Mouse (Mus musculus) CH12.LX (cell line): ENCODE measurements at regions not wholly inside any gene's neighbourhood (a gene's known extent, or its start where the extent isn't known, plus 50 kb on each side); places are given as distances from the start of the nearest gene placed in this dataset.

Experiments
- DNase-seq: peaks from one replicate; pipeline ENCODE4 v3.0.0-alpha.2; 2013; ENCODE audit errors: extremely low read depth
- H3K27ac ChIP-seq: 2 replicates; pipeline ENCODE4 v1.5.1; 2012; ENCODE audit warnings: low read depth, mild to moderate bottlenecking, control low read depth, moderate library complexity; ENCODE audit not compliant: insufficient read depth
- H3K27me3 ChIP-seq: replicated peaks from 2 replicates; pipeline ENCODE3; 2012; ENCODE audit warnings: inconsistent platforms
- H3K36me3 ChIP-seq, 2 experiments: replicated peaks in 1 of 2; 2 replicates each; pipeline versions ENCODE3 to v1.6.1; 2012; ENCODE audit warnings: inconsistent platforms in 1 of 2, low read length in 1 of 2, mild to moderate bottlenecking in 1 of 2, mixed read lengths in 1 of 2, moderate library complexity in 1 of 2; ENCODE audit not compliant: control insufficient read depth in 1 of 2, insufficient read depth in 1 of 2
- H3K4me1 ChIP-seq, 2 experiments: 2 replicates each; pipeline ENCODE4 v1.6.1; 2012; ENCODE audit warnings: inconsistent platforms in 1 of 2, moderate library complexity in 1 of 2; ENCODE audit not compliant: insufficient read depth in 2 of 2, control insufficient read depth in 1 of 2
- H3K4me2 ChIP-seq: 2 replicates; pipeline ENCODE4 v1.6.1; 2012; ENCODE audit warnings: low read depth, mild to moderate bottlenecking, control low read depth; ENCODE audit not compliant: poor library complexity, insufficient read depth, severe bottlenecking
- H3K4me3 ChIP-seq, 3 experiments: fragments of 150-350 bp in 1 of 3; sonication (generic) in 1 of 3; replicated peaks in 1 of 3; 2 replicates each; pipeline versions ENCODE3 to v1.5.1; 2011 to 2012; ENCODE audit warnings: low read depth in 2 of 3, low read length in 2 of 3, mild to moderate bottlenecking in 2 of 3, moderate library complexity in 2 of 3, control low read depth in 1 of 3, improper control_type of control experiment in 1 of 3, inconsistent platforms in 1 of 3, mixed read lengths in 1 of 3; ENCODE audit not compliant: poor library complexity in 1 of 3
- H3K79me2 ChIP-seq: replicated peaks from 2 replicates; pipeline ENCODE4 v1.6.1; 2012; ENCODE audit warnings: mild to moderate bottlenecking, moderate library complexity; ENCODE audit not compliant: control insufficient read depth, poor library complexity, insufficient read depth, severe bottlenecking; ENCODE audit errors: extremely low read depth
- H3K9ac ChIP-seq: 2 replicates; pipeline ENCODE4 v1.6.1; 2012; ENCODE audit warnings: low read depth, mild to moderate bottlenecking, control low read depth, moderate library complexity; ENCODE audit not compliant: insufficient read depth
- H3K9me3 ChIP-seq: replicated peaks from 2 replicates; pipeline ENCODE3; 2012; ENCODE audit warnings: low read length, inconsistent platforms, mixed read lengths
- BHLHE40 ChIP-seq: IDR thresholded peaks from 2 replicates; pipeline ENCODE4 v1.6.1; 2011; ENCODE audit warnings: mild to moderate bottlenecking, low read depth, low read length, improper control_type of control experiment
- CHD2 ChIP-seq: IDR thresholded peaks from 2 replicates; pipeline ENCODE4 v1.6.1; 2011; ENCODE audit warnings: low read length, improper control_type of control experiment
- CTCF ChIP-seq, 2 experiments: IDR thresholded peaks in 1 of 2; conservative IDR thresholded peaks in 1 of 2; 2 replicates each; pipeline ENCODE4 v1.5.1; 2011 to 2012; ENCODE audit warnings: low read depth in 2 of 2, low read length in 2 of 2, improper control_type of control experiment in 1 of 2, inconsistent platforms in 1 of 2, mild to moderate bottlenecking in 1 of 2, moderate library complexity in 1 of 2
- ELF1 ChIP-seq: IDR thresholded peaks from 2 replicates; pipeline ENCODE4 v1.6.1; 2014; ENCODE audit warnings: low read depth, mild to moderate bottlenecking, inconsistent platforms, low read length, improper control_type of control experiment
- ETS1 ChIP-seq: conservative IDR thresholded peaks from 2 replicates; pipeline ENCODE4 v1.6.1; 2012; ENCODE audit warnings: low read depth, mild to moderate bottlenecking, inconsistent platforms, low read length, improper control_type of control experiment, moderate library complexity
- HCFC1 ChIP-seq: IDR thresholded peaks from 2 replicates; pipeline ENCODE4 v1.6.1; 2012; ENCODE audit warnings: low read depth, mild to moderate bottlenecking, inconsistent platforms, low read length, improper control_type of control experiment
- JUND ChIP-seq: conservative IDR thresholded peaks from 2 replicates; pipeline ENCODE4 v1.6.1; 2011; ENCODE audit warnings: low read depth, low read length, improper control_type of control experiment
- MAFK ChIP-seq: IDR thresholded peaks from 2 replicates; pipeline ENCODE4 v1.6.1; 2011; ENCODE audit warnings: low read length, improper control_type of control experiment; ENCODE audit not compliant: insufficient replicate concordance
- MAX ChIP-seq: IDR thresholded peaks from 2 replicates; pipeline ENCODE4 v1.6.1; 2011; ENCODE audit warnings: low read length, improper control_type of control experiment
- MEF2A ChIP-seq: IDR thresholded peaks from 2 replicates; pipeline ENCODE4 v1.6.1; 2014; ENCODE audit warnings: low read depth, mild to moderate bottlenecking, inconsistent platforms, low read length, improper control_type of control experiment, borderline replicate concordance
- MXI1 ChIP-seq: IDR thresholded peaks from 2 replicates; pipeline ENCODE4 v1.6.1; 2011; ENCODE audit warnings: mild to moderate bottlenecking, low read depth, low read length, improper control_type of control experiment
- MYC ChIP-seq: IDR thresholded peaks from 2 replicates; pipeline ENCODE4 v1.6.1; 2011; ENCODE audit warnings: low read depth, mild to moderate bottlenecking, improper control_type of control experiment, low read length
- NRF1 ChIP-seq: IDR thresholded peaks from 2 replicates; pipeline ENCODE4 v1.6.1; 2014; ENCODE audit warnings: low read depth, mild to moderate bottlenecking, inconsistent platforms, low read length, improper control_type of control experiment, moderate library complexity
- PAX5 ChIP-seq: IDR thresholded peaks from 2 replicates; pipeline ENCODE4 v1.6.1; 2012; ENCODE audit warnings: low read length, inconsistent platforms, mixed read lengths
- POLR2A ChIP-seq: IDR thresholded peaks from 2 replicates; pipeline ENCODE4 v1.6.1; 2011; ENCODE audit warnings: low read depth, mild to moderate bottlenecking, improper control_type of control experiment, low read length
- POLR2AphosphoS2 ChIP-seq: IDR thresholded peaks from 2 replicates; pipeline ENCODE4 v1.6.1; 2011; ENCODE audit warnings: low read depth, low read length, improper control_type of control experiment
- RCOR1 ChIP-seq: conservative IDR thresholded peaks from 2 replicates; pipeline ENCODE4 v1.6.1; 2012; ENCODE audit warnings: low read depth, mild to moderate bottlenecking, inconsistent platforms, low read length, improper control_type of control experiment
- SIN3A ChIP-seq: IDR thresholded peaks from 2 replicates; pipeline ENCODE4 v1.6.1; 2012; ENCODE audit warnings: low read length, improper control_type of control experiment, inconsistent platforms
- SMC3 ChIP-seq: IDR thresholded peaks from 2 replicates; pipeline ENCODE4 v1.6.1; 2011; ENCODE audit warnings: low read depth, low read length, improper control_type of control experiment
- TCF12 ChIP-seq: IDR thresholded peaks from 2 replicates; pipeline ENCODE4 v1.6.1; 2014; ENCODE audit warnings: low read depth, mild to moderate bottlenecking, inconsistent platforms, low read length, improper control_type of control experiment
- USF1 ChIP-seq: IDR thresholded peaks from 2 replicates; pipeline ENCODE4 v1.6.1; 2014; ENCODE audit warnings: low read depth, mild to moderate bottlenecking, inconsistent platforms, low read length, improper control_type of control experiment
- USF2 ChIP-seq: conservative IDR thresholded peaks from 2 replicates; pipeline ENCODE4 v1.6.1; 2011; ENCODE audit warnings: low read depth, low read length, improper control_type of control experiment
- ZC3H11A ChIP-seq: IDR thresholded peaks from 2 replicates; pipeline ENCODE4 v1.6.1; 2012; ENCODE audit warnings: low read depth, mild to moderate bottlenecking, inconsistent platforms, low read length, improper control_type of control experiment
- ZKSCAN1 ChIP-seq: IDR thresholded peaks from 2 replicates; pipeline ENCODE4 v1.6.1; 2012; ENCODE audit warnings: low read depth, inconsistent platforms, low read length, improper control_type of control experiment, borderline replicate concordance
- ZNF384 ChIP-seq: IDR thresholded peaks from 2 replicates; pipeline ENCODE4 v1.6.1; 2012; ENCODE audit warnings: low read depth, low read length, improper control_type of control experiment, inconsistent platforms
- dilution Hi-C: fragments of 300-500 bp; cut with MboI; formaldehyde crosslinking; loops from 2 replicates; pipeline ENCODE4 v1.14.3; 2020; ENCODE audit warnings: low sequenced_read_pairs; ENCODE audit not compliant: extremely low pct_unique_long_range_greater_than_20kb, extremely low pct_ligation_motif_present
- in situ Hi-C: fragments of 300-500 bp; cut with MboI; formaldehyde crosslinking; loops from 3 replicates; pipeline ENCODE4 v1.14.3; 2019; ENCODE audit warnings: low sequenced_read_pairs, low pct_ligation_motif_present, low pct_unique_long_range_greater_than_20kb, mixed read lengths

DNA sequence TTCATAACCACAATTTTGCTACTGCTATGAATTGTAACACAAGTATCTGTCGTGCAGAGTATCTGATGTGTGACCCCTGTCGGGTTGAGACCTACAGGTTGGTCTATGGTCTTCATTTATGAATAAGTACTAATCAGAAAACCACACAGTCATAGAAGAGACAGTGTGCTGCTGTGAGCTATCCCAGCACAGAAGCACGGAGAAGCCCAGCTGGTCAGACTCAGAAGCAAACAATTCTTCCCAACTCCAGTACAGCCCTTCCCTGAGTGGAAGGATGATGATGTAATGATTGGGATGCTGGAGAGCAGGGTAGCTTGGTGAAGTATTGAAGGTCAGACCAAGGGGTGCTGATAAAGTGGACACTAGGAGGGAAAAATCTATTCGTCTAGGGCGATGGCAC, 129.5 kb downstream of the Gm10260 start:
- H3K36me3 ChIP-seq: no peaks in the 10 kb centered on the region
- peaks cover 39% of the 10 kb centered on the region for H3K9me3 ChIP-seq
- H3K79me2 ChIP-seq: no peaks in the 10 kb centered on the region
- dilution Hi-C loops: no loop called here
- no peaks in the 10 kb centered on the region for H3K4me1 ChIP-seq
- H3K27ac ChIP-seq: no peak overlapping the region
- TF ChIP-seq SIN3A (no peak), POLR2A (no peak), MYC (no peak), MAFK (no peak), SMC3 (no peak), TCF12 (no peak), USF1 (no peak), MXI1 (no peak), ETS1 (no peak), HCFC1 (no peak), ELF1 (no peak), USF2 (no peak), ZNF384 (no peak), NRF1 (no peak), ZKSCAN1 (no peak), MEF2A (no peak), RCOR1 (no peak), CHD2 (no peak), BHLHE40 (no peak)
- H3K4me2 ChIP-seq: no peak overlapping the region
- H3K9ac ChIP-seq: no peak overlapping the region
- H3K4me3 ChIP-seq: no peak overlapping the region
- H3K27me3 ChIP-seq: no peaks in the 10 kb centered on the region
- in situ Hi-C loops: loop anchor here (25.0 kb wide), 1 partner anchor 306 kb away; no protein-coding TSS in a partner anchor
- no peak for DNase-seq

- H3K4me1 ChIP-seq: no peaks in the 10 kb centered on the region
- H3K36me3 ChIP-seq: no peaks in the 10 kb centered on the region
- H3K27me3 ChIP-seq: no peaks in the 10 kb centered on the region
- H3K79me2 ChIP-seq: no peaks in the 10 kb centered on the region
- peaks cover 28% of the 10 kb centered on the region for H3K9me3 ChIP-seq
- no peak overlapping the region for H3K27ac ChIP-seq
- no peak overlapping the region for H3K9ac ChIP-seq
- DNase-seq: no peak
- in situ Hi-C loops (loop anchor here (25.0 kb wide), 1 partner anchor 309 kb away; no protein-coding TSS in a partner anchor), dilution Hi-C loops (no loop called here)
- TF ChIP-seq NRF1: no peak
- no peak for TF ChIP-seq PAX5
- no peak for TF ChIP-seq MAFK
- TF ChIP-seq MAX: no peak
- no peak for TF ChIP-seq CHD2
- no peak for TF ChIP-seq ZC3H11A
- TF ChIP-seq JUND: no peak
- TF ChIP-seq POLR2AphosphoS2: no peak
- no peak for TF ChIP-seq CTCF (conservative IDR thresholded peaks at IDR 0.05 in 1 of 2, IDR thresholded peaks at IDR 0.05 in 1 of 2; ENCODE audit: low read depth in 2 of 2, low read length in 2 of 2)
- H3K4me3 ChIP-seq: no peak overlapping the region
- no peak overlapping the region for H3K4me2 ChIP-seq
Measured at GRCm38 (mm10) chr13:97628608-97629007, 131.8 kb downstream of the Gm10260 start.
